11 mouse cellular contexts compared by ENCODE assay signal in the genomic region with DNA sequence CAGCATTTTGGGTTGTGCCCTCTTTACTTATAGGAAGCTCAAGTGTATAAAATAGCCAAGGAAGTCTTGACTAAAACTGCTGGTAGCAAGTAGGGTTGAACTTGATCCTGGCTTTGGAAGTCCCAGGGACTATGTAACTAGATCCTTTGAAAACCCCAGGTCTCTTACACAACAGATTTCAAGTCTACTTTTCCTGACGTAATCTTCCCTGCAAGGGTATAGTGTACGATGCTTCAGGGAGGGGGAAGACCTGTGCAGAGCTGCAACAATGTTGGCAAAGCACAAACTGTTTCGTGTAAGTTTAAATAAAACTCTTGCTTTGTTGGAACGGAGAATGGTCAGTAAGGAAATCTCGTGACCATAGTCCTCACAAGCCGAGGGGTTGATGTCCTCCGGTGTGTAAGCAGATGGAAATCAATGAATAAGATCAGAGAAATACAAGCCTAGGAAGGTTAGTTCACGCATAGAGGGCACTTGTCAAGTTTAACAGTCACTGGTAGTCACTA. TPM values are rescaled to one million over a fixed set of nuclear protein-coding genes. Genes with fewer than 3 reads are reported as not detected.
"Had no signal": no experiment of that assay in that cellular context is flagged by ENCODE, and none has a peak within 500 bp of the region (broad histone marks: within the 10 kb centered on the region; RNA-seq: fewer than 3 reads in every experiment).

No protein-coding gene starts in this region.

- H3K9ac ChIP-seq: limb, embryonic 13.5 days; liver, embryonic 14.5 days; midbrain, embryonic 12.5 days had no signal

- DNase-seq: kidney, adult 8-10 months; kidney, postnatal 10 days; left cerebral cortex, postnatal 4 days; right cerebral cortex, postnatal 14 days; thymus, postnatal 36 days had no signal

- H3K36me3 ChIP-seq: limb, embryonic 13.5 days; midbrain, embryonic 12.5 days had no signal

- H3K27ac ChIP-seq: limb, embryonic 13.5 days; liver, embryonic 14.5 days; macrophage; midbrain, embryonic 12.5 days had no signal

- H3K4me2 ChIP-seq: limb, embryonic 13.5 days; midbrain, embryonic 12.5 days had no signal

- H3K4me1 ChIP-seq: megakaryocyte, embryonic 14.5 days had no signal

- H3K9me3 ChIP-seq: limb, embryonic 13.5 days; megakaryocyte, embryonic 14.5 days; midbrain, embryonic 12.5 days had no signal

- H3K27me3 ChIP-seq: limb, embryonic 13.5 days; megakaryocyte, embryonic 14.5 days; midbrain, embryonic 12.5 days had no signal

- ATAC-seq: intestine, embryonic 16.5 days had no signal

- H3K4me3 ChIP-seq: limb, embryonic 13.5 days; megakaryocyte, embryonic 14.5 days; midbrain, embryonic 12.5 days had no signal

RNA-seq across cellular contexts. Expression of a gene that starts 56.5 kb away (rescaled TPM):
- polyA plus RNA-seq: macrophage had no signal
